Mouse (Mus musculus): Measurements from ENCODE around the gene Palm2.

DNA sequence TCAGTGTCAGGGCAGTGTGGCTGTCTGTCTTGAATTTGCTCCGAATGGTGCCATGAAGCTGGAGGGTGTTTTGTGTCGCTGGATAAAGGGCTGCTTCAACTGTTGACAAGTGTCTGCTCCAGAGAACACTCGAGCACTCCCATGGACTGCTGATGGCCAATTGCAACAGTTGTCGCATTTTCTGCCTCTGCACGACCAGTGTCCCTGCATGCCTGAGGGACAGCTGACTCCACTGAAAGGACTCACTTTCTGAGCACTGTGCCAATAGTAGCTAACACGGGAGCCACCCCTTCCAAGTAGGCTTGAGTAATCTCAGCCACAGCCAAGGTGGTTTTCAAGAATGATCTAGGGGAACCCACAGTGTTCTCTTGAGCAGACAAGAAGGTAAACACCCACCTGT lies 135.7 kb downstream of the Palm2 start:
- TF ChIP-seq CTCF (IDR thresholded peaks at IDR 0.05; ENCODE audit: low read depth), result no peak
- TF ChIP-seq EP300 (IDR thresholded peaks at IDR 0.05; ENCODE audit: low read depth), result no peak

All from liver, embryonic 14.5 days (tissue).